Mouse (Mus musculus) cerebellum, adult 2 months (tissue): Measurements from ENCODE around the gene Galnt15.
A peak's percentile ranks its signal among the peaks of the same experiment; 100 is the strongest.

ENCODE experiments used
- CTCF ChIP-seq: fragments of 200-500 bp; IDR thresholded peaks from 2 replicates; pipeline ENCODE4 v1.5.1; 2011; ENCODE audit warnings: low read depth, mild to moderate bottlenecking, control low read depth, low read length, moderate library complexity, borderline replicate concordance; ENCODE audit not compliant: insufficient read depth
- POLR2A ChIP-seq: fragments of 200-500 bp; IDR thresholded peaks from 2 replicates; pipeline ENCODE4 v1.6.1; 2011; ENCODE audit warnings: low read length, control low read depth, borderline replicate concordance; ENCODE audit not compliant: insufficient read depth

- TF ChIP-seq CTCF (peak; percentile 99), POLR2A (no peak)
These were observed 48.2 kb downstream of the Galnt15 start for GRCm38 (mm10) chr14:32076896-32077575.
